Mouse (Mus musculus): Measurements from ENCODE around the gene Zfp217.
"Not testable (repeated sequence)": the region's sequence is repeated elsewhere in the genome, so short reads cannot be mapped to it uniquely, and the experiment has no call there.

The Zfp217 gene

GRCm38 (mm10) chr2:170147661-170148153 lies at the start of gene Zfp217:
Zfp217 (minus strand) TSS chr2:170148103.
- no peak for DNase-seq (ENCODE audit: low read depth, low spot score)

- no peak for DNase-seq (ENCODE audit: low read depth, low spot score)
Measured at GRCm38 (mm10) chr2:170195542-170196089, 47.7 kb upstream of the Zfp217 start.

GRCm38 (mm10) chr2:170194845-170195244 lies 46.9 kb upstream of the Zfp217 start:
- no peak for DNase-seq (ENCODE audit: low read depth, low spot score)

GRCm38 (mm10) chr2:170193850-170194249 lies 45.9 kb upstream of the Zfp217 start:
- DNase-seq (ENCODE audit: low read depth, low spot score): no peak

- no peak for DNase-seq (ENCODE audit: low read depth, low spot score)
Measured at GRCm38 (mm10) chr2:170193211-170193610, 45.3 kb upstream of the Zfp217 start.

GRCm38 (mm10) chr2:170192731-170193149 lies 44.8 kb upstream of the Zfp217 start:
- peak; percentile 20 for DNase-seq (ENCODE audit: low read depth, low spot score)

- no peak for DNase-seq (ENCODE audit: low read depth, low spot score)
Measured at GRCm38 (mm10) chr2:170188721-170189120, 40.8 kb upstream of the Zfp217 start.

GRCm38 (mm10) chr2:170185137-170185837 lies 37.4 kb upstream of the Zfp217 start:
- DNase-seq (ENCODE audit: low read depth, low spot score): no peak

GRCm38 (mm10) chr2:170184175-170184983 lies 36.5 kb upstream of the Zfp217 start:
- no peak for DNase-seq (ENCODE audit: low read depth, low spot score)

GRCm38 (mm10) chr2:170183851-170184174 lies 35.9 kb upstream of the Zfp217 start:
- DNase-seq (ENCODE audit: low read depth, low spot score): no peak

GRCm38 (mm10) chr2:170181862-170182261 lies 34.0 kb upstream of the Zfp217 start:
- no peak for DNase-seq (ENCODE audit: low read depth, low spot score)

GRCm38 (mm10) chr2:170180769-170181168 lies 32.9 kb upstream of the Zfp217 start:
- not testable (repeated sequence) for DNase-seq (ENCODE audit: low read depth, low spot score)

- DNase-seq (ENCODE audit: low read depth, low spot score): no peak
Measured at GRCm38 (mm10) chr2:170179317-170179716, 31.4 kb upstream of the Zfp217 start.

- no peak for DNase-seq (ENCODE audit: low read depth, low spot score)
Measured at GRCm38 (mm10) chr2:170177323-170177722, 29.4 kb upstream of the Zfp217 start.

- no peak for DNase-seq (ENCODE audit: low read depth, low spot score)
Measured at GRCm38 (mm10) chr2:170176284-170176926, 28.5 kb upstream of the Zfp217 start.

- DNase-seq (ENCODE audit: low read depth, low spot score): no peak
Measured at GRCm38 (mm10) chr2:170175661-170176150, 27.8 kb upstream of the Zfp217 start.

GRCm38 (mm10) chr2:170175190-170175589 lies 27.3 kb upstream of the Zfp217 start:
- DNase-seq (ENCODE audit: low read depth, low spot score): no peak

GRCm38 (mm10) chr2:170169062-170169461 lies 21.2 kb upstream of the Zfp217 start:
- DNase-seq (ENCODE audit: low read depth, low spot score): no peak

- no peak for DNase-seq (ENCODE audit: low read depth, low spot score)
Measured at GRCm38 (mm10) chr2:170165649-170166048, 17.7 kb upstream of the Zfp217 start.

GRCm38 (mm10) chr2:170163671-170164462 lies 16.0 kb upstream of the Zfp217 start:
- no peak for DNase-seq (ENCODE audit: low read depth, low spot score)
